Mouse (Mus musculus) lung, postnatal 4 days (tissue): ENCODE measurements around the gene Gm37240.

Experiments used
- DNase-seq, 2 experiments: peaks; one replicate each; pipeline ENCODE4 v3.0.0; 2021

Gm37240 gene

DNA sequence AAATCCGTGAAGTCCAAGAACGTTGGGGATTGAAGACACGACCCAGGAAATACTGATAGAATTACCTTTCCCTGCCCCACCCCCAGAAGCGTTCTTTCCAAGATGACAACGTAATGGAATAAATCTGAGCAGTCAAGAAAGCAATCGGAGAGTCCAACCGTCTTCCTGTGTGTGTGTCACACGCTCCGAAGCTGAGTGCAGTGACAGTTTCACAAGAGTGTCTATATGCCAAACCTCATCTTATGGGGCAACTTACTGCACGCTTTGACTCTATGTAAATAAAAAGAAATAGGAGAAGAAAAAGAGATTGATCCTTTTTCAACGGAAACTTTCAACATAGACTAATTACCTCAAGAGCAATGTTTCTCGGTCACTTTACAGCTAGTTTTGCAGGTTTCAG lies 715.2 kb downstream of the Gm37240 start:
- no peak for DNase-seq

DNA sequence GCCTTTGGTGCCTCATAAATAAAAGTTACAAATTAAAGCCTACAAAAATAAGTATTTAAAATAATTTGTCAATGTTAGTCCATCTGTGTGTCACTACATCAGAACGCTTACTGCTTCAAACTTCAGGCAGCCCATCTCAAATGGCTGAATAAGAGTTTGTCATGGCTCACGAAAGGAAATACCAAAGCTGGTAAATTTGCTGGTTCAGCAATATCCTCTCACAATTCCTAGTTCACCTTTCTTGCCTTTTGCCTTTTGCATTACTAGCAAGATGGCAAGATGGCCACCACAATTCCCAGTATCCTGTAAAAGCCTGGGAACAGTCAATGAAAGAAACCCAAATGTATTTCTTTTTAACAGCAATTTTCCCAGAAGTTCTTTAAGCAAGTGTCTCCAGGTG lies 718.5 kb downstream of the Gm37240 start:
- DNase-seq, result no peak

DNA sequence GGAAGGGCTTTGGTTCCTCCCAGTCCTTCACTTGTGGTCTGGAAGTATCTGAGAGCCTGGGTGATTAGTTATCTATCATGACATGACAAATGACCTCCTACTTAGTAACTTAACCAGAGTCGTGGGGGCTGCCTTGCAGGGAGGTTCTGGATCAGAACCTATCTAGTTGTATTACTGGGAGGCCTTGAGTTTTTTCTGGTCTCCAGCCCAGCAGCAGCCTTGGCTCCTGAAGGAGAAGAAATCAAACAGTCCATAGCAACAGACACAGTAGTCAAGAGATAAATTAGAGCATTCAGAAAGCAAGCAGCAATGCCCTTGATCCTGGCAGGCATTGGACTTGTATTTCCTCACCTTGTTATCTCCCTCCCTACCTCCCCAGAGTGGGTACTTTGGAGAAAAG lies 722.4 kb downstream of the Gm37240 start:
- no peak for DNase-seq

DNA sequence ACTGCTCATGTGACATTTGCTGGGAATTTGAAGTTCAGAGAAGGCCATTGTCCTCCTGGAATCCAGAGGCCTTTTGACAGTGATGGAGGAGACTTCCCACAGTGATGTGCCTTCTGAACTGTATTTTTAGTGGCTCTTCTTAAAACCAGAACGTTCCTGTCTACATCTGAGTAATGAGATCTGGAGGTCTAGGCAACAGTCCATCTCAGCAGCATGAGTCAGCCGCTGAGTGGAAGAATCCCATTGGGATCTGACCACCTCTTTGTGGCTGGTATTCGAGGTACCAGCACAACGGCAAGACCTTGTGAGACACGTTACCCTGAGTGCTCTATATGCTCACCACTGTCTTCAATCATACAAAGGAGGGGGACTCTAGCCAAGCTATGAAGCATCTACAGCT lies 723.9 kb downstream of the Gm37240 start:
- DNase-seq, result no peak

DNA sequence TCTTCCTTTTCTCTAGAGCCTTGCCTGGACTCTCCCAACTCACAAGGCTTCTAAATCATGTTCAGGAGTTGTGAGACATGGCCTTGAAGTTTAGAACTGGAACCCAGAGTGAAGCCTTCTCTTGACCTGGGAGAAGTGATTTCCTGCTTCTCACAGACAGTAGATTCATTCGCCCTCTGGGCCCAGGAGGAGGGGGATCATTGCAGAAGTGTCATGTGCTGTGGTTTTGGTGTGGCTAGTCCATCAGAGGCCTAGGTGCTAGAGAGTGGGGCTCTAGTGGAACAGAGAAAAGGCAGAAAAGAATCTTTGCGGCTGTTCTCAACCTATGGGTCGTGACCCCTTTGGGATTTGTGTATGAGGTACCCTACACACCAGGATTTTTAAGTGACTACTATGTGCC lies 724.9 kb downstream of the Gm37240 start:
- no peak for DNase-seq

DNA sequence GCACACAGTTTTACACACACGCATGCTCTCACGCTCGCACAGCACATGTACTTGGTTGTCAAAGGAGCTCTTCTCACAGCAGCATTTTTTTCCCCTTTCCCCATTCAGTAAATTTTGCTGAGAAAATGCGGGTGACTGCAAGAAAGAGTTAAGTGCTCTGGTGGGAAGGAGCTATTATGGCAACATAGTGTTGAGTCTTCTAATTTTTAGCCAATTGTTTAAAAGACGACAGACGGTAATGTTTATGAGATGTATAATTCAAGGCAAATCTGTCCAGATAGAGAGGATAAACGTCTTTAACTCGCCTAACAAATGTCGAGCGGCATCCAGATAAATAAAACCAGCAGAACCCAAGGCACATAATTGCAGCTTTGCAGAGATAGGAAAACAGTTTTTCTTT lies 726.5 kb downstream of the Gm37240 start:
- no peak for DNase-seq

DNA sequence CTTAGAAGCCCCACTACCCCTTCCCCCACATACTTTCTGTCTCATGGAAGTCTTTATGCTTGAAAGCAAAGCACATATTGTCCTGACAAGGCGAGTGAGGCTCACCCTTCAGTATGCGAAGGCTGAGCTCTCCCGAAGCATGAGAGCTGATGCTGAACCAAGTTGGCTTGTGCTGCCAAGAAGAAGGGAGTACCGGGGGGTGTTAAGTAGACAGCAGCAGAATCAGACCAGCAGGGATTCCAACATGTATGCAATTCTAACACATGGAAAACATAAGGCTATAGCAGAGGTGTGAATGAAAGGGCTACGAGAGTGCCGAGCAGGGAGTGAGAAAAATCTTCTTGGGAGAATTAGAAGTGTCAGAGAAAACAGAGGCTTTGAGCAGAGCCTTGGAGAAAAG lies 727.7 kb downstream of the Gm37240 start:
- no peak for DNase-seq

DNA sequence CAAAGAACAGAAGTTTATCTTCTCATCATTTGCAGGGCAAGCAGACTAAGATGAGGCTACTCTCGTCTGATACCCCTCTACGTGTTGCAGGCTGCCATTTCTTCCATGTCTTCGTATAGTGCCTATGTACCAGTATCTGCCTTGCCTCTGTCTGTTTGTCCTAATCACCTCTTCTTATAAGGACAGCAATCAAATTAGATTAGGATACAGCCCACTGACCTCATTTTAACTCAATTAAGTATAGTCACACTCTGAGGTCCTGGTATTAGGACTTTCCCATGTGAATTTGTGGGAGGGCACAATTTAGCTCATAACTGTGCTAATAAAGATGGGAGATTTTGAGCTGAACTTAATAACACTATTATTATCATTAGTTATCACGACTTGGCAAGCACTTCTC lies 738.5 kb downstream of the Gm37240 start:
- DNase-seq, result no peak

DNA sequence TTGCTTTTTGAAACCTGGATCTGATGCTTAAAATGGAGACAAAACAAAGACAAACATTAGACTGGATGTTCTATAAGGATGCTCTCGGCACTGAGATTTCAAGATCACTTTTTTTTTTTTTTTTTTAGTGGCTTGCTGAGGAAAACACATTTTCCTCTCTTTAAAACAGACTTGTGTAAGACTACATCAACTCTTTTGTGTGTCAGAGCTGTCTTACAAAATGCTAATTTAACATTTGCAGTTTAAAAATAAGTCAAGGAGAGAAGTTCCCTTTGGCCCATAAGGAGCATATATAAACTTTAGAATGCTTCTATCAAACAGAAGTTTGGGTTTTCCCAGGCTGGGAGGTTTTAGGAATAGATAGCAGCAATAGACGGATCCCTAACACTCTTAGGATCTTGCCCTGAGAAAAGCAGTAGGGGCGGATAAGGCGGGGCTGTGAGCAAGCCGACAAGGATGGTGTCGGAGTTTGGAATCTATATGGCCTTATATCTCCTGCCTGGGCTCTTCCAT lies 739.2 kb downstream of the Gm37240 start:
- DNase-seq, result no peak

DNA sequence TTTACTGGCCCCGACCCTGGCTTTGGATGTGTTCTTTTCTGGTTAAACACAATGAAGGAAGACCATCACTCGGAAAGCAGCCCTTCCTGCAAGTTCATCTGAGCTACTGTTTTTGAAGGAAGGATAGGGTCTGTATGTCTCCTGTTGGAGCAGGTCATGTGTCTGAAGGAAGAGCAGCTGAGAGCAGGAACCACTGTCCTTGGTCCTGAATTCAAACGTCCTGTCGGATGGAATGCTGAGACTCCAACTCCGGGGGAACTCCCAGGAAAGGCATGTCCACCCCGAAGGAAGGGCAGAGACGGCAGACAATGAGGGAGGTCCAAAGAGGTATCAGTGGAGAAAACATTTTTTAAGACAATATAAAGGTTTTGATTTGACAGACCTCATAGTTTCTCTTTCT lies 741.8 kb downstream of the Gm37240 start:
- DNase-seq, result peak in 1 of 2 experiments; percentile 18

DNA sequence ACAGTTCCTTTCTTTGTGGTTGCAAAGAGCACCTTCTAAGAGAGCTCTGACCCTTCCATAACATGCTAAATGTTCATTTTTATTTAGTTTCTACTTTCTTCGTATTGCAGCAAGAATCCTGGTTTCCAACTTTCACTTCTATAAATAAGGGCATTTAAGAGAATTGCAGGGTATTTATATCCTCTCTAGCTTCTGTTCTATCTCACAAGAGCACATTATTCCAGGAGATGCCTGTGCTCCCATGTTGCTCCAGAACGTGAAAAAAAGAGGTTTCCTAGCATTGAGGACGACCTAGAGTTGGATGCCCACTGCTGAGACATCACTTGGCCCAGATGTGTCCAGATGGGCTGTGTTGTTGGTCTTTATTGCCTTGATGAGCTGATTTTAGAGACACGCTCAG lies 742.2 kb downstream of the Gm37240 start:
- DNase-seq, result no peak

DNA sequence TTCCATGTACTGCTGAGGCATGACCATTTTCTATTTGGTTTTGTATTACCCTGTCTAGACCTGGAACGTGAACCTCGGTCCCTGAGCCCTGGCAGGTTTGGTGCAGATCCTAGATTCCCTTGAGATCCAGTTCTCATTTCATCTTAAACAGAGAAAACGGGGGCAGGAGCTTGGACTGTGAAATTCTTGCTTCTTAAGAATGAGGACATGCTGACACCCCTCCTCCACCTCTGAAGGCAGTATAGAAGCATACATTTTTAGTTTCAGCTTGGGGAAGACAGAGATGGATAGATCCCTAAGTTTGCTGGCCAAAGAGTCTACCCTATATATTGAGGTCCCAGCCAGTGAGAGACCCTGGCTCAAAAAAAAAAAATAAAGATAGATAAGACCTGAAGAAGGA lies 742.9 kb downstream of the Gm37240 start:
- DNase-seq, result no peak

DNA sequence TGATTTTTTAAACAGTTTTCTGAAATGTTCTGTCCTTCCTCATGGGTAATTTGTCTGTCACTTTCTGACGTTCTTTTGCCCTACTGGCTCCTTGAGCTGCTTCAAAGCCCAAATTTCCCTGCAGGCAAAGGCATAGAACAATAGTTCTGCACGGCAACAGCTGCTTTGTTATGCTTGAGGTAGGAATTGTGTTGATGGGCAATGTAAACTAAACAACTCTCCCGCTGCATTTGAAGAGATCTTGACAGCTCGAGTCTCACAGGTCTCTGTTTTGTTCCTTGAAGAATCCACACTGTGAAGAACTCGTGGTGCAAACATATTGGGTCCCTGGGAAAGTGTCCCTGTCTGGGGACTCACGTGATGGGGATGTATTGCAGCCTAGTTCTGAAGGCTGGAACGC lies 746.8 kb downstream of the Gm37240 start:
- no peak for DNase-seq

DNA sequence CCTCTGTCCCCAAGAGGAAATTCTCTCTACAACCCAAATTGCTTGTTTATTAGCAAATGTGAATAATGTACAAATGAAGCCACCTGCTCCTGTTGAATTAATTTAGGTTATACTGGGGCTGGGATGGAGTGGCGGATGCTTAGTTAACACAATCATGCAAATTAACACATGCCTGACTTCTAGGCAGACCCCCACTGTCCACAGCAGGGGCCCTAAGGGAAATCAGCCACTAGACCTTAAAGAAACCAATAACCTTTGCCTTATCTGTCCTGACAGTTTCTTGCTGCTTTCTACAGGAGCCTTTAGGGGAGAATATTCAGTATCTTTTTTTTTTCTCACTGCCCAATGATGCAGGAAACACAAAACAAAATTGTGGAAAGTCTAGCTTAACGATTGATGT lies 748.9 kb downstream of the Gm37240 start:
- DNase-seq, result no peak

DNA sequence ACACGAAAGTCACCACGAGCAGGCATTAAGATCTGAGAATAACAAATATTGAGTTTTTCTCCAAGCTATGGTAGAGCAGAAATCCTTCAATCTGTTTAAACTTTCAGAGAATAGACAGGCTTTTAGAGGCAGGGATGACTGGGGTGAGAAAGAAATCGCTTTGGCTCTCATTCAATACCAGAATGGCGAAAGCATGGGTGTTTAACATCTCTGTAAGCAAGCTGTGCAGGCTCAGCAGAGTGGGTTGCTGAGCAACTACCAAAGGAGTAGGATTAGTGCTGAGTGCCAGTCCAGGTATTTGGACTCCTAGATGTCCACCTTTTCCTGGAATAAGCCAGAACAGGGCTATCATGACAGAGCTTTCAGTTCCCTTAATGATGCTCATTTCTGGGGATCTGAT lies 753.8 kb downstream of the Gm37240 start:
- no peak for DNase-seq

DNA sequence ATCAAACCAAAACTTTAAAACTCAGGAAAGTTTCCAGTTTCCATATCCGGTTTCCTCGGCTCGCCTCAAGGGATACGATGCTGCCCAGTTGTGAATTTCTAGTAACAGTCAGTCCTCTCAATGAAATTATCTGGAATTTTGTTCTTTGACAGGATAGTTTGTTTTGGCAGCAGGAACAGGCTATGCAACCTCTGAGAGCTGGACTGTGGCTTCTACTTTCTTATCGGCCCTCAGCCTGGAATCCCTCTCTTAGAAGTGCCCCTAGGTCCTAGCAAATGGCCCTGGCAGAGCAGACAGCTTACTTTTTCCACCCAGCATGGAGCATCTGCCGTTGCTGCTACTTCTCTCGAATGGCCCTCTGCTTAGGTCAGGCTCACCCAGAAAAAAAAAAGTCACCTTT lies 755.4 kb downstream of the Gm37240 start:
- DNase-seq, result no peak

DNA sequence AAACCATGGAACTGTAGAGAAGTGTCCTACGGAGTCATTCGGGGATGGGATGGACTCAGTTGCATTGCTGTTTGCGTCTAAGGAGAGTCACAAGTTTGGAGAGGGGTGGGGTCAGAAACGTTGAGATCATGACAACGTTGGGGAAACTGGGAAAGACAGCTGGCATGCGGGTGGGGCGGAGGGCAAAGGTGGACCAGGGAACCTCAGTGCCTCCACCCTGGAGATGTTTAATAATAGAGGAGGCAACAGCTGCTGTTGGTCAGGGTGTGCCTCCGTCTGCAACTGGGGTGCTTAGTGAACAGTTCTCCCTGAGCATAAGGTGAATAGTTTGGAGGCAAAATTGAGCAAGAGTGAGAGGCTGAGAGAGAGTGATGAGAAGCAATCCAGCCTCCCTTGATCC lies 758.8 kb downstream of the Gm37240 start:
- no peak for DNase-seq

DNA sequence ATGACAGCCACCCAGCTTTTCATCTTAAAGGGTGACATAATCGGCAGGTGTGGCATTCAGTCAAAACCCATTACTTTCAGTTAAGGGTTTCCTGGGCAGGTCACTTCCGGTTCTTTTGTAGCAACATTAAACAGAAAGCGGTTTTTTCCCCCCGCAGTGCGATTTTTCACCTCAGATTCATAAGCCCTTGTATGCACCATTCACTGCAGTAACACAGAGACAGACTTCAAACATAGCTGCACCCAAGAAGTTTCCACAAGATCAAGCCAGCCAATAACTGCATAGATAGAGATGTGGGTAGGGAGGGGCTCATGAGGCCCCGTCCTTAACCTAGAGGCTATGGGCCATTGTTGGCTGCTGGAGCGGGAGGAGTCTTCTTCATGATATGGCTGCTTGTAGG lies 760.3 kb downstream of the Gm37240 start:
- DNase-seq, result no peak

DNA sequence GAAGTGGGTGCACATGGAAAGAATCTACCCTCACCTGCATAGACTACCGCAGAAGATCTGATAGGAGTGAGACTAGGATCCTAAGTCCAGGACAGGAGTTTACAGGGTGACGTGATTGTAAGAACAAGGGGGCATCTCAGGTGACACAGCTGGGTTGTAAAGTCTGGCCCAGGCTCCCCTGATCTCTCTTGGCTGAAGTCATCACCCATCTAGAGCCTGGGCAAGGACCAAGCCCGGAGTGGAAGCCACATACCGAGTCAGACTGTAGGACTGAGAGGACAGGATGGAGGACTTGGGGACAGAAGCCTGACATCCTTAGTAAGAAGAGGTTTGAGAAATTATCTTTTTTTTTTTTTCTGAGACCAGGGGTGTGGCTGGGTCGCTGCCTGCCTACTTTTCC lies 761.8 kb downstream of the Gm37240 start:
- no peak for DNase-seq

DNA sequence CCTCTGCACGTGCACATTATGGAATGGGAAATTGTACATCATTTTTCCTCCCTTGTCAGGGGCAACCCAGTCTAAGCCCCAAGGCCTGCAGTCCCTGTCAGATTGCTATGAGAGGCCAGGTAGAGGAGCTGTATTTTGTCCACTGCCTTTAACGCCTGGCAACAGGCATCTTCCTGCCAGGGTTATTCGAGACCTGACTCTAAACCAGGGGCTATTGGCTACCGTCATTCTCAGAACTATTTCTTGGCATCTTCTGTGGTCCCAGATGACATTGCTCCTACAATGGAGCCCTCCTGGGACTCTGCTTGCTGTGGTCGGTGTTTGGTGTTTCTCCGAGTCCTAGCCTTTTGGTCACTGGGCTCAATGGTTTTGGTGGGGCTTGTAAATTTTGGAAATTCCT lies 762.4 kb downstream of the Gm37240 start:
- DNase-seq, result no peak

DNA sequence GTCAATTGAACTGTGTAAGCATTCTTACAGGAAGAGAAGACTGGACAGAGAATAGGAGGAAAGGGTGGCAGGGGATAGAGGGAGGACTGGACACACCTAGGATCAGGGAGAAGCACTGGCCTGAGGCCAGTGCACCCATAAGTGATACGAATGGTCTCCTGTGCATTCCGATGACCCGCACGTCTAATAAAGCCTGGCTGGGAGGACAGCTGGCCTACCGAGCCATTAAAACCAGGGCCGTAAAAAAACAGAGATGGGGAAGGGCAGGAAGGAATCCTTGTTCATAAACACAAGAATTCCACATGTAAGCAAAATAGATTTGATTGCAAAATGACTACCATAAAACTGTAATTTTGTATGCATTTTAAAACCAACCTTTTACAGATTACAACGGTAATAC lies 762.9 kb downstream of the Gm37240 start:
- DNase-seq, result no peak

DNA sequence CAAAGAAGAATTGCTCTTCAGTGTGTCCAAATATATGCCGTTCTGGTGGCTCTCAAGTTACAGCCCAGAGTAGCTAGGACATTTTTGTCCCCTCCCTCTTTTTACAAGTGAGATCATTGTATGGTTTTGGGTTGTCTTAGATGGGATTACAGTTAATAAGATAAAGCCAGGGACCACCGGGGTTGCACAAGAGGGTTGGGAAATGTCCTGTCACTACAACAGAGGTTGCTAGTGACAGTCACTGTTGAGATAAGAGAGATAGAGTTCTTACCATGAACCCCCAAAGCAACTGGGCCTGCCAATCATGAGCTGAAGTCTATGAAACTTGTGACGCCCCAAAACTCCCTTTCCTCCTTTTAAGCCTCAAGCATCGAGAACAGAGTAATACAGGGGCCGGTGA lies 769.6 kb downstream of the Gm37240 start:
- DNase-seq, result no peak

DNA sequence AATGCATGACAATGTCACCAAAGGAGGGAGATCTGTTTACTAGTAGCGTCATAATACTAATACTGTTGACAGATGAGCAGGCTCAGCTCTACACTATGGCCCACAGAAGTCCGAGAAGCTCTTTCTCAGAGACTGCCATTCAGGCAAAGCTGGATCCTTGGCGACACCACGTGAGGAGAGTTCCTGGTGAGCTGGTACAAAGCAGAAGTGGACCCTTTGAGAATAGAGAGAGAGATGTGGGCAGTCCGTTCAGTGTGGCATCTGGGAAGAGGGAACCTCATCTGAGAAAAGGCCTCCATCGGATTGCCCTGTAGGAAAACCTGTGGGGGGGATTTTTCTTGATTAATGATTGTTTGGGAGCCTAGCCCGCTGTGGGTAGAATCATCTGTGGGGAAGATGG lies 770.3 kb downstream of the Gm37240 start:
- DNase-seq, result no peak

DNA sequence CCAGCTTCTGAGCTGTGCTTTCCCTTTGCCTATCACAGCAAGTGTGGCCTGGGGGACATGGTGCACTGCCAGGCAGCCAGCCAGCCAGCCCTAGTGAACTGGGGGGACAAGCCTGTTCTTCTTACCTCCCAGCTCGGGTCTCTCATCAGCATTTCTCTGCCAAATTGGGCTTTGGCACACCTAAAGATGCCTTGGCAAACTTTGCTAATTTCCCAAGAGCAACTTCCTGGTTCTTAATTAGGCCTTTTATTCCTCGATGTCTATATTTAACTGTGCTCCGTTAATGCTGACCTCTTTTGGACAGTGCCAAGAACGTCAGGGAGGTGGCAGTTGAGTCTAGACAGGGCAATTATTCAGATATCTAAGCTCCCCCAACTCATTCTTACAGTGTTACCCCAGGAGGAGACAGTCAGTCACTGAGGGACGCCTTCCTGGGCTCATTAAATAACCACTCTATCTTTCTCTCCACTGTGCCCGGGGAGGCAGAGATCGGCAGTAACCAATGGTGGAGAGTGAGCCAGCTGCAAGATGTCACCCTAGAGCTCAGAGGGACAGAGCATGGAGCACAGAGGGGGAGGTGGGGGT lies 771.3 kb downstream of the Gm37240 start:
- DNase-seq, result peak; percentile 5 to 28

DNA sequence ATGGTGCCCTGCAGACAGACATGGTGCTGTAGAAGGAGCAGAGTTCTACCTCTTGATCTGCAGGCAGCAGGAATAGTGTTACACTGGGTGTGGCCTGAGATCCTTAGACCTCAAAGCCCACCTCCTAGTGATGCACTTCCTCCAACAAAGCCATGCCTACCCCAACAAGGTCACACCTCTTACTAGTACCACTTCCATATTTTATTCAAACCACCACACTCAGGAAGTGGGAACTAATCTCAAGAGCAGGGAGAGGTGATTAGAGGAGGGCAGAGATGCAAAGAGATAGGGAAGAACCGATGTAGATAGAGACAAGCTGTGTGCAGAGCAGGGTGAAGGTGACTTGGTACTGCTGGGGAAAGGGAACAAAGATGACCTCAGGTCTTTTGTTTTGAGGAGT lies 773.8 kb downstream of the Gm37240 start:
- no peak for DNase-seq

DNA sequence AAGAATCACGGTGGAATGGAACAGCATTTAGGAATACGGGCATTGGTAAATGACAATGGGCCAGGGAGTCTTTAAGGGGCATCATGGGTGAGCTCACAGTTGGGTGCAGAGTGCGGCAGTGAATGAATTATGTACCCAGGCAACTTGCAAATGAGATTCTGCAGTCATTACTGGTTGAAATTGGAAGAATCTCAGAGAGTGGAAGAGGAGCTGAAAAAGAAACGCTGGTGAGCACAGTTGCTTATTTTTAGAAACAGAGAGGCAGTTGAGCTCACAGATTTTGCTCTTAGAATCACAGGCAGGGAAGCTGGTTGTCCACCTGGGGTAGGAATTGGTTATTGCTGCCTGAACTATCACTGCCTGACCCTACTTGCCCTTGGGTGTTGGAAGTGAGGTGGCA lies 776.6 kb downstream of the Gm37240 start:
- DNase-seq, result no peak
